Mouse (Mus musculus): Measurements from ENCODE around the gene Gm10447.

DNA sequence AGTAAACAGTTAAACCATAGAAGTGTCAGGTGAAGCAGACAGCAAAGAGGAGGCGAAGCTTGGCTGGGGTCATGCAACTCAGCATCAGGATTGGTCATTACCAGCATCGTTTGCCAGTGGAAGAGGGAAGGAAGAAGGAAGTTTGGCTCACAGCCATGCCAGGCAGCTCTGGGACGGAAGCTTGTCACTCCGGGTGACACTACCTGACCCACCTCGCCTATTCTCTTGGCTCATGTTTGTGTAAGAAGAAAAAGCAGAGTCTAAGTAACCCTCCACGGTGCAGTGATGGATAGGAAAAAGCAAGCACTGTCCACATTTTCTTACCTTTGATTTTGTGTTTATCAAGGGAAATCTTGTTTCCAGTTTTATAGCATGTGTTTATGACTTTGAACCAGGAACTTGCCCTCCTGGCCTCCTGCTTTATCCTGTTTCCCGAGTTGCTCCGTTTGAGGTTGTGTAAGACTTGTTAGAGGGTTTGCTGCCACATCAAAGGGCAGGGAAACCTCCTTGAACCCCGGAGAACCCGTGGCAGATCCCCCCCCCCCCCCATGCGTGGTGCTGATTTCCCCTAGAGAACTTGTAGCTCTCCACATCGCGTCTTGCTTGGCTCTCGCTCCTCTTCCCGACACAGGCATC, 6.7 kb downstream of the Gm10447 start:
- TF ChIP-seq POLR2A (IDR thresholded peaks at IDR 0.05; ENCODE audit: low read depth, low read length) (no peak), CTCF (IDR thresholded peaks at IDR 0.05; ENCODE audit: extremely low read depth, insufficient read length, insufficient replicate concordance, low read depth, low read length) (no peak)

All from small intestine, adult 2 months (tissue).